Mouse (Mus musculus): ENCODE results near the gene H2al1i. TPM values are rescaled to one million over a fixed set of nuclear protein-coding genes. Genes with fewer than 3 reads are reported as not detected.

The H2al1i gene
- total RNA-seq, 2 experiments from 2014 or later, result not detected

Other genes with a start within 250 kb of the H2al1i start
- gene H2al1a, start 25.4 kb upstream of the H2al1i start, total RNA-seq (2021), result not detected
- gene H2al1b, start 22.2 kb upstream of the H2al1i start, total RNA-seq (2021), result not detected
- not detected for gene H2al1c, start 19.0 kb upstream of the H2al1i start, total RNA-seq (2021)
- gene H2al1d, start 15.8 kb upstream of the H2al1i start, total RNA-seq (2021), result not detected
- gene H2al1e, start 12.7 kb upstream of the H2al1i start, total RNA-seq (2021), result not detected
- not detected for gene H2al1f, start 9.5 kb upstream of the H2al1i start, total RNA-seq (2021)
- not detected for gene H2al1g, start 6.4 kb upstream of the H2al1i start, total RNA-seq (2021)
- not detected for gene H2al1h, start 3.2 kb upstream of the H2al1i start, total RNA-seq (2021)
- not detected for gene H2al1j, start 3.2 kb downstream of the H2al1i start, total RNA-seq (2021)

All from left cerebral cortex, postnatal 4 days (tissue).